Mouse (Mus musculus) ES-Bruce4 (cell line): ENCODE measurements around the gene Tas2r135. TPM values are rescaled to one million over a fixed set of nuclear protein-coding genes. Genes with fewer than 3 reads are reported as not detected.

Experiments
- H3K27ac ChIP-seq: 2 replicates; pipeline ENCODE4 v1.5.1; 2012; ENCODE audit warnings: low read length, inconsistent platforms; ENCODE audit not compliant: insufficient read depth
- H3K27me3 ChIP-seq: 2 replicates; pipeline ENCODE4 v1.6.1; 2012; ENCODE audit warnings: mild to moderate bottlenecking, low read length, inconsistent platforms; ENCODE audit not compliant: control insufficient read depth, poor library complexity, insufficient read depth, severe bottlenecking
- H3K36me3 ChIP-seq: 2 replicates; pipeline ENCODE4 v1.6.1; 2012; ENCODE audit warnings: inconsistent platforms, mild to moderate bottlenecking, low read length, moderate library complexity; ENCODE audit not compliant: control insufficient read depth, poor library complexity, insufficient read depth, severe bottlenecking
- H3K4me1 ChIP-seq: one replicate; pipeline ENCODE4 v1.8.1; 2011; ENCODE audit warnings: low read length; ENCODE audit not compliant: control insufficient read depth, insufficient read depth
- H3K4me3 ChIP-seq: 2 replicates; pipeline ENCODE4 v1.5.1; 2011; ENCODE audit warnings: low read depth, mild to moderate bottlenecking, low read length
- H3K9ac ChIP-seq: 2 replicates; pipeline ENCODE4 v1.6.1; 2012; ENCODE audit warnings: low read depth, mild to moderate bottlenecking, inconsistent platforms; ENCODE audit not compliant: poor library complexity, severe bottlenecking
- H3K9me3 ChIP-seq: replicated peaks from 2 replicates; pipeline ENCODE4 v1.6.1; 2012; ENCODE audit warnings: mild to moderate bottlenecking, low read length, inconsistent platforms; ENCODE audit not compliant: control insufficient read depth, poor library complexity, insufficient read depth, severe bottlenecking
- CTCF ChIP-seq: IDR thresholded peaks from one replicate; pipeline ENCODE4 v1.8.1; 2011; ENCODE audit warnings: low read depth, low read length
- EP300 ChIP-seq: IDR thresholded peaks from 2 replicates; pipeline ENCODE4 v1.6.1; 2011; ENCODE audit warnings: low read depth, low read length; ENCODE audit not compliant: insufficient read depth
- POLR2A ChIP-seq: IDR thresholded peaks from one replicate; pipeline ENCODE4 v1.8.1; 2011; ENCODE audit warnings: low read length; ENCODE audit not compliant: insufficient read depth
- polyA plus RNA-seq: library from polyadenylated mRNA; stranded (reverse); fragments of >200 nt; gene quantifications from 2 replicates; pipeline ENCODE4 v1.2.4, GENCODE M21; 2011; ENCODE audit warnings: low read depth; ENCODE audit not compliant: missing spikeins, insufficient read depth, insufficient read length

The Tas2r135 gene
- not detected in 2 replicates for polyA plus RNA-seq

- Histone ChIP-seq H3K4me1 (no peaks in the 10 kb centered on the region), H3K27ac (no peak within 1 kb of the TSS), H3K27me3 (no peaks in the 10 kb centered on the region), H3K9ac (no peak within 1 kb of the TSS), H3K4me3 (no peak within 1 kb of the TSS), H3K36me3 (no peaks in the 10 kb centered on the region), H3K9me3 (no peaks in the 10 kb centered on the region)
- TF ChIP-seq CTCF (no peak), POLR2A (no peak), EP300 (no peak)
These were observed at the start of gene Tas2r135 for GRCm38 (mm10) chr6:42405134-42405533. Tas2r135 (plus strand) TSS chr6:42405434.

GRCm38 (mm10) chr6:42355794-42356600, 49.2 kb upstream of the Tas2r135 start:
- Histone ChIP-seq H3K27ac (no peak overlapping the region), H3K9me3 (no peaks in the 10 kb centered on the region), H3K4me3 (no peak overlapping the region), H3K27me3 (no peaks in the 10 kb centered on the region), H3K9ac (no peak overlapping the region), H3K4me1 (peaks cover 5% of the 10 kb centered on the region), H3K36me3 (no peaks in the 10 kb centered on the region)
- TF ChIP-seq EP300 (no peak), CTCF (no peak), POLR2A (no peak)

GRCm38 (mm10) chr6:42356913-42357312, 48.3 kb upstream of the Tas2r135 start:
- TF ChIP-seq EP300 (no peak), CTCF (no peak), POLR2A (no peak)
- Histone ChIP-seq H3K9me3 (no peaks in the 10 kb centered on the region), H3K27ac (no peak overlapping the region), H3K4me3 (no peak overlapping the region), H3K4me1 (peaks cover 1% of the 10 kb centered on the region), H3K9ac (no peak overlapping the region), H3K27me3 (no peaks in the 10 kb centered on the region), H3K36me3 (no peaks in the 10 kb centered on the region)

- H3K27ac ChIP-seq, result no peak overlapping the region
- no peaks in the 10 kb centered on the region for H3K4me1 ChIP-seq
- H3K27me3 ChIP-seq, result no peaks in the 10 kb centered on the region
- no peaks in the 10 kb centered on the region for H3K9me3 ChIP-seq
- no peak overlapping the region for H3K4me3 ChIP-seq
- no peaks in the 10 kb centered on the region for H3K36me3 ChIP-seq
- H3K9ac ChIP-seq, result no peak overlapping the region
- no peak for TF ChIP-seq POLR2A
- no peak for TF ChIP-seq CTCF
- TF ChIP-seq EP300, result no peak
These were observed 47.3 kb upstream of the Tas2r135 start for GRCm38 (mm10) chr6:42357901-42358300.

- Histone ChIP-seq H3K36me3 (no peaks in the 10 kb centered on the region), H3K27me3 (no peaks in the 10 kb centered on the region), H3K4me1 (no peaks in the 10 kb centered on the region), H3K9ac (no peak overlapping the region), H3K27ac (no peak overlapping the region), H3K9me3 (no peaks in the 10 kb centered on the region), H3K4me3 (no peak overlapping the region)
- no peak for TF ChIP-seq POLR2A
- no peak for TF ChIP-seq CTCF
- TF ChIP-seq EP300, result no peak
These were observed 46.3 kb upstream of the Tas2r135 start for GRCm38 (mm10) chr6:42358901-42359300.

GRCm38 (mm10) chr6:42359364-42360147, 45.7 kb upstream of the Tas2r135 start:
- no peaks in the 10 kb centered on the region for H3K27me3 ChIP-seq
- no peaks in the 10 kb centered on the region for H3K9me3 ChIP-seq
- no peak overlapping the region for H3K4me3 ChIP-seq
- H3K27ac ChIP-seq, result no peak overlapping the region
- no peaks in the 10 kb centered on the region for H3K4me1 ChIP-seq
- H3K9ac ChIP-seq, result no peak overlapping the region
- TF ChIP-seq CTCF (no peak), POLR2A (no peak), EP300 (no peak)
- no peaks in the 10 kb centered on the region for H3K36me3 ChIP-seq
